Mouse (Mus musculus) c-Kit-positive CD71-positive TER-119-positive erythroid progenitor cells, embryonic 14.5 days (primary cell): ENCODE data around the gene Cdh22.
A peak's percentile ranks its signal among the peaks of the same experiment; 100 is the strongest.

Experiments
- DNase-seq: peaks from one replicate; pipeline ENCODE4 v3.0.0-alpha.2; 2013; ENCODE audit warnings: low spot score

Cdh22 gene

GRCm38 (mm10) chr2:165157900-165158299, 76.8 kb downstream of the Cdh22 start:
- no peak for DNase-seq

- DNase-seq: no peak
Measured at GRCm38 (mm10) chr2:165153006-165153405, 81.6 kb downstream of the Cdh22 start.

GRCm38 (mm10) chr2:165149741-165150140, 84.9 kb downstream of the Cdh22 start:
- DNase-seq: no peak

- no peak for DNase-seq
Measured at GRCm38 (mm10) chr2:165145821-165146220, 88.8 kb downstream of the Cdh22 start.

GRCm38 (mm10) chr2:165143487-165143886, 91.2 kb downstream of the Cdh22 start:
- no peak for DNase-seq

GRCm38 (mm10) chr2:165136049-165136448, 98.6 kb downstream of the Cdh22 start:
- DNase-seq: no peak

- no peak for DNase-seq
Measured at GRCm38 (mm10) chr2:165133566-165133965, 101.1 kb downstream of the Cdh22 start.

- DNase-seq: no peak
Measured at GRCm38 (mm10) chr2:165131428-165131827, 103.2 kb downstream of the Cdh22 start.

- DNase-seq: no peak
Measured at GRCm38 (mm10) chr2:165129189-165129588, 105.5 kb downstream of the Cdh22 start.

- no peak for DNase-seq
Measured at GRCm38 (mm10) chr2:165126896-165127562, 107.6 kb downstream of the Cdh22 start.

- no peak for DNase-seq
Measured at GRCm38 (mm10) chr2:165121206-165121840, 113.3 kb downstream of the Cdh22 start.

- no peak for DNase-seq
Measured at GRCm38 (mm10) chr2:165120765-165121164, 113.9 kb downstream of the Cdh22 start.

- DNase-seq: no peak
Measured at GRCm38 (mm10) chr2:165113733-165114132, 120.9 kb downstream of the Cdh22 start.

GRCm38 (mm10) chr2:165112149-165112548, 122.5 kb downstream of the Cdh22 start:
- peak; percentile 53 for DNase-seq

GRCm38 (mm10) chr2:165106585-165106984, 128.1 kb downstream of the Cdh22 start:
- no peak for DNase-seq

- DNase-seq: no peak
Measured at GRCm38 (mm10) chr2:165105513-165106079, 129.1 kb downstream of the Cdh22 start.

GRCm38 (mm10) chr2:165102920-165103319, 131.7 kb downstream of the Cdh22 start:
- DNase-seq: no peak

- no peak for DNase-seq
Measured at GRCm38 (mm10) chr2:165100749-165101148, 133.9 kb downstream of the Cdh22 start.

- DNase-seq: no peak
Measured at GRCm38 (mm10) chr2:165098861-165099260, 135.8 kb downstream of the Cdh22 start.

GRCm38 (mm10) chr2:165096367-165096766, 138.3 kb downstream of the Cdh22 start:
- no peak for DNase-seq

- DNase-seq: no peak
Measured at GRCm38 (mm10) chr2:165092393-165092792, 142.3 kb downstream of the Cdh22 start.

GRCm38 (mm10) chr2:165091433-165091965, 143.2 kb downstream of the Cdh22 start:
- no peak for DNase-seq

- DNase-seq: no peak
Measured at GRCm38 (mm10) chr2:165090650-165091049, 144.0 kb downstream of the Cdh22 start, which contains the start of gene 1700025C18Rik. 1700025C18Rik (minus strand) TSS chr2:165090750.
